Mouse (Mus musculus) liver, postnatal 0 days (tissue): Measurements from ENCODE around the gene Rnf41.

Experiments used
- CTCF ChIP-seq: sonication (generic); IDR thresholded peaks from 2 replicates; pipeline ENCODE4 v1.5.1; 2016; ENCODE audit warnings: antibody characterized with exemption, low read depth
- EP300 ChIP-seq: IDR thresholded peaks from 2 replicates; pipeline ENCODE4 v1.6.1; 2016; ENCODE audit warnings: antibody characterized with exemption, low read depth, mild to moderate bottlenecking

DNA sequence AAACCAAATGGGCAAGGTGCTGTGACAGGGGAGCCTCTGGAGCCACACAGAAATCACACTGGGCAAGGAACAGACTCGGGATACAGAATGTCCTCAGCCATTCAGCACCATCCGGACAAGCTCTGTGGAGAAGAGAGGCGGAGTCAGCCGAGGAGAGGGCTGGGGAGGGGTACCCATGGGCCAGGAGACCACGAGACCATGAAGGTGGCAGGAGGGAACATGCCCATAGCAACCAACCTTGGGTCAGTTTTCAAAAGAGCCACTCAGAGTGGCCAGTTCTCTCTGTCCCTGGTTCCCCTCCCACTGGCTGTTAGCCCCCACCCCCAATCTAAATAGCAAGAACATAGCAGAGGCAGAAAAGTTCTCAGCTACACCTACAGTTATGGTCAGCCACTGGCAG is 79.5 kb downstream of the Rnf41 start:
- TF ChIP-seq CTCF, result no peak
- no peak for TF ChIP-seq EP300
